19 mouse cellular contexts compared by ENCODE assay signal in genomic region chr10:116341194-116341593, GRCm38 (mm10).
"Had no signal": no experiment of that assay in that cellular context is flagged by ENCODE, and none has a peak within 500 bp of the region (broad histone marks: within the 10 kb centered on the region; RNA-seq: fewer than 3 reads in every experiment).

No protein-coding gene starts in this region.

- DNase-seq: lung, adult 18-20 months; lung, embryonic 14.5 days; lung, postnatal 10 days; lung, postnatal 4 days; midbrain, embryonic 14.5 days; retina, postnatal 1 day; right cerebral cortex, adult 18-20 months; right cerebral cortex, postnatal 25 days; right cerebral cortex, postnatal 4 days; spleen, adult 18-20 months; thymus, adult 18-20 months; thymus, postnatal 14 days; thymus, postnatal 36 days had no signal

- H3K4me3 ChIP-seq: midbrain, embryonic 10.5 days; midbrain, embryonic 12.5 days; myocyte; neural tube, embryonic 13.5 days; neural tube, embryonic 15.5 days had no signal

- H3K9me3 ChIP-seq: midbrain, embryonic 10.5 days; midbrain, embryonic 12.5 days; neural tube, embryonic 13.5 days; neural tube, embryonic 15.5 days had no signal

- H3K27ac ChIP-seq: midbrain, embryonic 10.5 days; midbrain, embryonic 12.5 days; neural tube, embryonic 13.5 days; neural tube, embryonic 15.5 days had no signal

- H3K36me3 ChIP-seq: midbrain, embryonic 10.5 days; midbrain, embryonic 12.5 days; neural tube, embryonic 13.5 days; neural tube, embryonic 15.5 days had no signal

- H3K9ac ChIP-seq: lung, embryonic 14.5 days; midbrain, embryonic 12.5 days; neural tube, embryonic 13.5 days; neural tube, embryonic 15.5 days had no signal

- ATAC-seq: midbrain, embryonic 16.5 days had no signal

- H3K4me1 ChIP-seq: midbrain, embryonic 10.5 days; midbrain, embryonic 12.5 days; neural tube, embryonic 13.5 days had no signal

- H3K4me2 ChIP-seq: lung, embryonic 14.5 days; midbrain, embryonic 12.5 days; neural tube, embryonic 13.5 days; neural tube, embryonic 15.5 days had no signal

- H3K27me3 ChIP-seq: midbrain, embryonic 12.5 days; neural tube, embryonic 13.5 days; neural tube, embryonic 15.5 days had no signal
